Mouse (Mus musculus): ENCODE data around the gene Stx6. TPM values are rescaled to one million over a fixed set of nuclear protein-coding genes. Genes with fewer than 3 reads are reported as not detected.

Stx6 gene
- polyA plus RNA-seq, 1 experiment = 3.2 TPM

DNA sequence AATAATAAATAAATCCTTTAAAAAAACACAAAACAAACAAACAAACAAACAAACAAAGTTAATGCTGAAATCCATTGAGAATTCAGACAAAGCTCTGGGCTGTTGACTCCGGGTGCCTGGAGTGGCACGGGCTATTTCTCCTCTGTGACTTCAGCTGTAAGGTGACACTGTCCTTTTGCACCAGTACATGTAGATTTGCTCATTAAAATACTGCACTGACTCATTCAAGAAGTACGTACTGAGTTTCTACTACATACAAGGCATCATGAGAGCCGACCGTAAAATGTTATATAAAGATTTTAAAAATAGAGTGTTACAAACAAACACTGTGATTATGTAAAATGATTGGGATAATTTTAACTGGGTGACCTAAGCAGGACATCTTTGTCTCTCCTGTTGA, 34.1 kb upstream of the Stx6 start:
- no peaks in the 10 kb centered on the region for H3K4me1 ChIP-seq (ENCODE audit: control insufficient read depth)
- H3K27me3 ChIP-seq (ENCODE audit: control insufficient read depth) = no peaks in the 10 kb centered on the region
- H3K9me3 ChIP-seq (ENCODE audit: control insufficient read depth, low read length) = no peaks in the 10 kb centered on the region
- no peak overlapping the region for H3K4me3 ChIP-seq (replicated peaks)
- H3K36me3 ChIP-seq (ENCODE audit: control insufficient read depth) = no peaks in the 10 kb centered on the region
- TF ChIP-seq TAL1 (IDR thresholded peaks at IDR 0.05; ENCODE audit: low read length) = no peak

- Histone ChIP-seq H3K4me3 (replicated peaks) (no peak overlapping the region), H3K36me3 (ENCODE audit: control insufficient read depth) (no peaks in the 10 kb centered on the region), H3K27me3 (ENCODE audit: control insufficient read depth) (no peaks in the 10 kb centered on the region), H3K9me3 (ENCODE audit: control insufficient read depth, low read length) (no peaks in the 10 kb centered on the region), H3K4me1 (ENCODE audit: control insufficient read depth) (no peaks in the 10 kb centered on the region)
- TF ChIP-seq TAL1 (IDR thresholded peaks at IDR 0.05; ENCODE audit: low read length) (no peak), GATA1 (IDR thresholded peaks at IDR 0.05; ENCODE audit: low read length) (no peak)
Measured at GRCm38 (mm10) chr1:155126716-155127115, 31.8 kb upstream of the Stx6 start.

- Histone ChIP-seq H3K36me3 (ENCODE audit: control insufficient read depth) (no peaks in the 10 kb centered on the region), H3K9me3 (ENCODE audit: control insufficient read depth, low read length) (no peaks in the 10 kb centered on the region), H3K4me1 (ENCODE audit: control insufficient read depth) (no peaks in the 10 kb centered on the region), H3K4me3 (replicated peaks) (no peak overlapping the region), H3K27me3 (ENCODE audit: control insufficient read depth) (no peaks in the 10 kb centered on the region)
- no peak for TF ChIP-seq GATA1 (IDR thresholded peaks at IDR 0.05; ENCODE audit: low read length)
- TF ChIP-seq TAL1 (IDR thresholded peaks at IDR 0.05; ENCODE audit: low read length) = no peak
Measured at GRCm38 (mm10) chr1:155127429-155127934, 31.0 kb upstream of the Stx6 start.

- Histone ChIP-seq H3K36me3 (ENCODE audit: control insufficient read depth) (no peaks in the 10 kb centered on the region), H3K27me3 (ENCODE audit: control insufficient read depth) (no peaks in the 10 kb centered on the region; the same call in 1 of the 2 replicates)
- no peak for TF ChIP-seq GATA1 (IDR thresholded peaks at IDR 0.05; ENCODE audit: low read length)
- TF ChIP-seq TAL1 (IDR thresholded peaks at IDR 0.05; ENCODE audit: low read length) = no peak
Measured at GRCm38 (mm10) chr1:155134866-155135265, 23.6 kb upstream of the Stx6 start.

GRCm38 (mm10) chr1:155138795-155139194, 19.7 kb upstream of the Stx6 start:
- Histone ChIP-seq H3K4me3 (replicated peaks) (no peak overlapping the region), H3K9me3 (ENCODE audit: control insufficient read depth, low read length) (no peaks in the 10 kb centered on the region), H3K36me3 (ENCODE audit: control insufficient read depth) (no peaks in the 10 kb centered on the region), H3K27me3 (ENCODE audit: control insufficient read depth) (no peaks in the 10 kb centered on the region; the same call in 1 of the 2 replicates), H3K4me1 (ENCODE audit: control insufficient read depth) (no peaks in the 10 kb centered on the region)
- TF ChIP-seq GATA1 (IDR thresholded peaks at IDR 0.05; ENCODE audit: low read length) = no peak
- TF ChIP-seq TAL1 (IDR thresholded peaks at IDR 0.05; ENCODE audit: low read length) = no peak

More at GRCm38 (mm10) chr1:155134866-155135265, 23.6 kb upstream of the Stx6 start:
- Histone ChIP-seq H3K9me3 (ENCODE audit: control insufficient read depth, low read length) (no peaks in the 10 kb centered on the region), H3K4me1 (ENCODE audit: control insufficient read depth) (no peaks in the 10 kb centered on the region), H3K4me3 (replicated peaks) (no peak overlapping the region)

- H3K4me1 ChIP-seq (ENCODE audit: control insufficient read depth) = no peaks in the 10 kb centered on the region
- TF ChIP-seq GATA1 (IDR thresholded peaks at IDR 0.05; ENCODE audit: low read length) (no peak), TAL1 (IDR thresholded peaks at IDR 0.05; ENCODE audit: low read length) (no peak)
- H3K4me3 ChIP-seq (replicated peaks) = no peak overlapping the region
- H3K27me3 ChIP-seq (ENCODE audit: control insufficient read depth) = no peaks in the 10 kb centered on the region; the same call in 1 of the 2 replicates
- no peaks in the 10 kb centered on the region for H3K9me3 ChIP-seq (ENCODE audit: control insufficient read depth, low read length)
- no peaks in the 10 kb centered on the region for H3K36me3 ChIP-seq (ENCODE audit: control insufficient read depth)
Measured at GRCm38 (mm10) chr1:155140076-155140475, 18.4 kb upstream of the Stx6 start.

- peaks cover 6% of the 10 kb centered on the region for H3K4me1 ChIP-seq (ENCODE audit: control insufficient read depth)
- H3K36me3 ChIP-seq (ENCODE audit: control insufficient read depth) = no peaks in the 10 kb centered on the region
- no peaks in the 10 kb centered on the region for H3K9me3 ChIP-seq (ENCODE audit: control insufficient read depth, low read length)
- H3K27me3 ChIP-seq (ENCODE audit: control insufficient read depth) = no peaks in the 10 kb centered on the region
- no peak overlapping the region for H3K4me3 ChIP-seq (replicated peaks)
- TF ChIP-seq TAL1 (IDR thresholded peaks at IDR 0.05; ENCODE audit: low read length) = no peak
- TF ChIP-seq GATA1 (IDR thresholded peaks at IDR 0.05; ENCODE audit: low read length) = no peak
Measured at GRCm38 (mm10) chr1:155145620-155146019, 12.9 kb upstream of the Stx6 start.

- Histone ChIP-seq H3K4me1 (ENCODE audit: control insufficient read depth) (peaks cover 6% of the 10 kb centered on the region), H3K27me3 (ENCODE audit: control insufficient read depth) (no peaks in the 10 kb centered on the region), H3K36me3 (ENCODE audit: control insufficient read depth) (no peaks in the 10 kb centered on the region), H3K4me3 (replicated peaks) (peak within 1 kb of the TSS; percentile 35), H3K9me3 (ENCODE audit: control insufficient read depth, low read length) (no peaks in the 10 kb centered on the region)
- no peak for TF ChIP-seq GATA1 (IDR thresholded peaks at IDR 0.05; ENCODE audit: low read length)
- TF ChIP-seq TAL1 (IDR thresholded peaks at IDR 0.05; ENCODE audit: low read length) = no peak
Measured at GRCm38 (mm10) chr1:155146572-155146980, 11.9 kb upstream of the Stx6 start, which contains the start of gene Mr1. Gene Mr1, minus strand, starts transcription at chr1:155146814.

DNA sequence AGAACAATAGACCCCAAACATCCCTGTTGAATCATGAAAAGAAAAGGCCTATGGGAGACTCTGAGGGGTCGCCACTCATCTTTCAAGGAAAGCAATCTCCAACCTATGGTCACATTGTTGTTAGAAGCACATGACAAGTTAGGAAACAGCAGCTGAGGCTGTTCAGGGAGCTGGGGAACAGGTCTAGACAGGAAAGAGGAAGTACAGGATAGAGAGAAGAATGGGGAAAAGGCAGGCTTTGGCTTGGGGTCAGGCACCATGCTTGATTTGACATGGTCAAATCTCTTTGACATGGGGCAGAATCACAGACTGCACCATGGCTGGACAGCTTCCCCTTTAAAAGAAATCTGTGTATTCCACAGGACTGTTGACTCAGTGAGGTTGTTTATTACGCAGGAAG, 11.3 kb upstream of the Stx6 start:
- Histone ChIP-seq H3K4me1 (ENCODE audit: control insufficient read depth) (peaks cover 6% of the 10 kb centered on the region), H3K36me3 (ENCODE audit: control insufficient read depth) (no peaks in the 10 kb centered on the region), H3K4me3 (replicated peaks) (no peak overlapping the region), H3K27me3 (ENCODE audit: control insufficient read depth) (no peaks in the 10 kb centered on the region), H3K9me3 (ENCODE audit: control insufficient read depth, low read length) (no peaks in the 10 kb centered on the region)
- no peak for TF ChIP-seq GATA1 (IDR thresholded peaks at IDR 0.05; ENCODE audit: low read length)
- TF ChIP-seq TAL1 (IDR thresholded peaks at IDR 0.05; ENCODE audit: low read length) = no peak

- Histone ChIP-seq H3K27me3 (ENCODE audit: control insufficient read depth) (no peaks in the 10 kb centered on the region), H3K9me3 (ENCODE audit: control insufficient read depth, low read length) (no peaks in the 10 kb centered on the region), H3K4me1 (ENCODE audit: control insufficient read depth) (peaks cover 6% of the 10 kb centered on the region), H3K4me3 (replicated peaks) (no peak overlapping the region), H3K36me3 (ENCODE audit: control insufficient read depth) (no peaks in the 10 kb centered on the region)
- TF ChIP-seq TAL1 (IDR thresholded peaks at IDR 0.05; ENCODE audit: low read length) = no peak
- TF ChIP-seq GATA1 (IDR thresholded peaks at IDR 0.05; ENCODE audit: low read length) = no peak
Measured at GRCm38 (mm10) chr1:155149403-155149802, 9.1 kb upstream of the Stx6 start.
